Mouse (Mus musculus) ovary, postnatal 10 days (tissue): Measurements from ENCODE around the gene Hmgcl.
A peak's percentile ranks its signal among the peaks of the same experiment; 100 is the strongest.
"Not testable (repeated sequence)": the region's sequence is repeated elsewhere in the genome, so short reads cannot be mapped to it uniquely, and the experiment has no call there.

Experiments
- DNase-seq: peaks from one replicate; pipeline ENCODE4 v3.0.0; 2022; ENCODE audit warnings: low spot score

The Hmgcl gene

DNA sequence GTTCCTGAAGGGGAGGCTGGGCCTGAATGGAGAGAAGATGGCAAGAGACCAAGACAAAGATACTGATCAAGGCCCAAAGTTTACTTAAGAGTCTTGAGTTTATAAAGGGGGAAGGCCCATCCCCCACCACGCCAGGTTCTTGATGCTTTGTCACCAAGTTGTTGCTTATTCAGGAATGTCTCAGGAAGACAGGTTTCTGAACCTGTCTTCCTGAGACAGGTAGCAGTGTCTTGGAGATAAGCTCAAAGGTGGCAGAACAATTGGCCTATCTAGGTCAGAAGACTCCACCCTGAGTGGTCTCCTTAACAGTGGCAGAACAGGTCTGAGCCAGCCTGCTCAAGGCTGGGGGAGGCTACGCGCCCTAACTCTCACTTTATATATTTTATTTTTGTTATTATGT, 19.4 kb upstream of the Hmgcl start:
- no peak for DNase-seq

DNA sequence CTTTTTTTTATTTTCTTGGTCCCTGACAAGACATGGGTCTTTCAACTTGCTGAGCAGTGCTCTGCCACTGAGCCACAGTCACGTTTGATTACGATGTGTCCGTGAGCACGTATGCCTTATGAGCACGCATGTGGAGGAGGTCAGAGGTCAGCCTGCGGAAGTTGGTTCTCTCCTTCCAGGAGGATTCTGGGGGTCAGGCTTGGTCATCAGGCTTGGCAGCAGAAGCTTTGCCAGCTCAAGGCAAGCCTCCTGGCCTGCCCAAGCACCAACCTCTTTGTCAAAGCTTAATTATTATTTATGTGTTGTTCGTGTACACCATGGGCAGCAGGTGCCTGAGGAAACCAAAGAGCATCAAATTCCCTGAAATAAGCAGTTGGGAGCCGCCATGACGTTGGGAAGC, 17.9 kb upstream of the Hmgcl start:
- no peak for DNase-seq

DNA sequence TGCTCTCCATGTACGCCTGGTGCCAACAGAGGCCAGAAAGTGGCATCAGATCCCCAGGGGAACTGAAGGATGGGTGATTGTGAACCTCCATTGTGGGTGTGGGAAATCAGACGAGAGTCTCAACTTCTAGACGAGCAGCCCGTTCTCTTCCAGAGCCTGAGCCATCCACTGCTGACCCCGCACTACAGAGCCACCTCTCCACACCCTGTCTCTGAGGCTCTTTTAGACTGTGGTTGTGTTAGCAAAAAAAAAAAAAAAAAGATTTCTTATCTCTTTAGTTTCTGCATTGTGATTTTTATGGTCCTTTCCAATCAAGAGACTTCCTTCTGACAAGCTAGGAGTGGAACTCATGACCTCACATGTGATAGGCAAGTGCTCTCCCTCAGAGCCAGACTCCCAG, 16.8 kb upstream of the Hmgcl start:
- no peak for DNase-seq

DNA sequence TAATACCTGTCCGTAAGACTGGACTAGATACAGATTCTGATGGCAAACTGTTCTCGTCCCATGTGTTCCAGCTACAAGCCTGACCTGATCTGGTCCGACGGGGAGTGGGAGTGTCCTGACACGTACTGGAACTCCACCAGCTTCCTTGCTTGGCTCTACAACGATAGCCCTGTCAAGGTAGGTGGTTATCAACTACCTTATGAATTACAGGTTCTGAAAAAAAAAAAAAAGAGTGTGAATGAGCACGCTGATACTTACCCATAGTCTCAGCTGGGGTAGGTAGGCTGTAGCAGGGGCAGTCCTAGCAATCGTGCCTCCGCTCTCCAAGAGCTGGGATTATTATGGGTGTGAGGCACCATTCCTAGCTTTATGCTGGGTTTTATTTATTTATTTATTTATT, 16.4 kb upstream of the Hmgcl start:
- DNase-seq, result no peak

DNA sequence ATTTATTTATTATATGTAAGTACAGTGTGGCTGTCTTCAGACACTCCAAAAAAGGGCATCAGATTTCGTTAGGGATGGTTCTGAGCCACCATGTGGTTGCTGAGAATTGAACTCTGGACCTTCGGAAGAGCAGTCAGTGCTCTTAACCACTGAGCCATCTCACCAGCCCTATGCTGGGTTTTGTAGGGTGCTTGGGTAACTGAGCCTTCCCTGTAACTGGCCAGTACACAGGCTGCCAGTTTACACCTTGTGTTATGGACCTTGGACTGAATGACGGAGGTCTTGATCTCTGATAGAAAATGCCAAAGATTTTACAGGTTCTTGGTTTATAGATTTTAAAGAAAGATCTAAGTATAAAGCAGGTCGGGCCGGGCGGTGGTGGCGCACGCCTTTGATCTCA, 16.0 kb upstream of the Hmgcl start:
- no peak for DNase-seq

DNA sequence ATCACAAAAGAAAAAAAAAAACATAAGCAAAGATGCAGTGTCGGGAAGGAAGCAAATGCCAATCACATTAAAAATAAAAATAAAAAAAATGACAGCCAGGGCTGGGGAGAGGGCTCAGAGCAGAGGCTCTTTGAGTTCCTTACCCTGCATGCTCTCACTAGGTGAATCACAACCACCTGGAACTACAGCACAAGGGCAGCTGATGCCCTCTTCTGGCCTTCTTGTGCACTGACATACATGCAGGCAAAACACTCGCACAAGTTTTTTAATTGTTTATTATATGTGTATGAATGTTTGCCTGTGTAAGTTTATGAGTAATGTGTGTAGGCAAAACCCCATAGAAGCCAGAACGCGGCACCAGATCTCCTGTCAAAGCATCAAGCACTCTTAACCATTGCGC, 14.4 kb upstream of the Hmgcl start:
- DNase-seq, result no peak

DNA sequence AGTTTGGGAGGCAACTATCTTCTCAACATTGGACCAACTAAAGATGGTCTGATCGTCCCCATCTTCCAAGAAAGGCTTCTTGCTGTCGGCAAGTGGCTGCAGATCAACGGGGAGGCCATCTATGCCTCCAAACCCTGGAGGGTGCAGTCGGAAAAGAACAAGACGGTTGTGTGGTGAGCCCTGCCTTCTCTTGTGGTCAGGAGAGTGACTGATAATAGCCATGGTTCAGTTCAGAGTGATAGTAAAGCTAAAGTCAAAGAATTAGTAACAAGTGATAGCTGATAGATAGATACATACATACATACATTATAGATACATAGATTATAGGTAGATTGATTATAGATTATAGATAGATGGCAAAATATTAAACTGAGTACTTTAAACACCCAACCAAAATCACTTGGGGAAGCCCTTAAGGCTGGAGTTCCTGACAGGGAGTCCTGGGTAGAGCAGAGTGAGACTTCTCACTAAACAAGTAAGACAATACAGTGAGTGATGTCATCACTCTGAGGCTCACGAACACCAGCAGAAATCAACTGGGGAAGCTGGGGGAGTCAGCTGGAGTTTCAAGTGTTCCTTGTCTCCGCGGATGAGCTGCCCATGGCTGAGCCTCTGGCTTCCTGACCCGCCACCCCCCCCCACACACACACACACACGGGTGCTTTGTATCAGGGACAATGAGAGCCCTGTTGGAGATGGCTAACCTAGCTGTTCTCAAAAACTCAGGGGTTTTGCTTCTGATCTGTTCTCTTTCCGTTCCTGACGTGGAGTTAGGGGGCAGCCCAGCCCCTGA, 11.3 kb upstream of the Hmgcl start:
- no peak for DNase-seq

DNA sequence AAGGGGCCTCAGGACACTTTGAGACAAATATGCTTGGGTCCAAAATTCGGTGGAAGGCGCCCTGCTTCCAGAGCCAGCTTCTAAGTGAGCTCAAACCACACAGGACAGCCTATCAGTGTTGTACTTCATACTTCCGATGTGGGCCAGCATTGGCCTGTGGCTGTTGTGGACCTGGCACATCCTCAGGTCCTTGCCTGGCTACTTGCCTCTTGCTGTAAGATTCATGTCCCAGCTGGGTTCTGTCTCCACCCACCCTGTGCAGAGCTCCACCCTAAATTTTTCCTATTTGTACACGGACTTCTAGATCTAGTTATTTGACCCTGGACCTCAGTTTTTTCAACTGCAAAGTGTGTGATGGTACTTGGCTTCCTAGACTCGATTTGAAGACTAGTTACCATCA, 10.7 kb upstream of the Hmgcl start:
- no peak for DNase-seq

DNA sequence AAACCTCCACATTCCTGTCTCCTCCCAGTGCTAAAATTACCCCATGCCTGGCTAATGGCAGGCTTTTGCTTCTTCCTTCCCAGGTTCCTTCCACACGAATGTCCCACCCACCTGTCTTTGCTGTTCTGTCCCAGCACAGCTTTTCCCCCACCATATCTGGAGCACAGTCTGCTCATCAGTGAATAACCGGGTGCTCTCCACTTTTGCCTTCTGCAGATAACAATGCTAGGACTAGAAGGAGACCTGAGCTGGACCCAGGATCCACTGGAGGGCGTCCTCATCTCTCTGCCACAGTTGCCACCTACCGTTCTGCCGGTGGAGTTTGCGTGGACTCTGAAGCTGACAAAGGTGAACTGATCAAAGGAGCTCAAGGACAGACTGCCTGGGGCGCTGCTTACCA, 7.4 kb upstream of the Hmgcl start:
- no peak for DNase-seq

DNA sequence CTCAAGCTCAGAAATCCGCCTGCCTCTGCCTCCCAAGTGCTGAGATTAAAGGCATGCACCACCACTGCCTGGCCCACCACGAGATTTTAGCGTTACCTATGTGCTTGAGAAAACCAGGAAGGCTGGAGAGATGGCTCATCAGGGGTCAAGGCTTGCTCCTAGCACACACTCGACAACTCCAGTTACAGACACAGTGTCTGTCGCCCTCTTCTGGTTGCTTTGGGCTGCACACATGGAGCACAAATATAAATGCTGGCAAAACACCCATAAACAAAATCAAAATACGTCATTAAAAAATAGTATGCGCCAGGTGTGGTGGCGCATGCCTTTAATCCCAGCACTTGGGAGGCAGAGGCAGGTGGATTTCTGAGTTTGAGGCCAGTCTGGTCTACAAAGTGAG, 5.2 kb upstream of the Hmgcl start:
- not testable (repeated sequence) for DNase-seq

DNA sequence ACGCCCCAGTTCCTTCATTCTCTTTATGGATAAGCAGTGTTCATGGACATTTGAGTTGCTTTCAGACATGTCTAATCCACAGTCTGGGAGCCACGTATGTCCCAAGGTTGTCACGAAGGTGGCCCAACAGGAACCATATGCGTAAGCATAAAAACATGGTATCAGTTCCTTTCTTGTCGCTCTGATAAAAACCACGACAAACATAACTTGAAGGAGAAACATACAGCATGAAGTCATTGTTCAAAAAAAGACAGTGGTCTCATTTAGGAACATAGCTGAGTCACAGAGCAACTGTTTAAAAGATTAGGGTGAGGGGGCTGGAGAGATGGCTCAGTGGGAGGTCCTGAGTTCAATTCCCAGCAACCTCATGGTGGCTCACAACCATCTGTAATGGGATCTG, 4.1 kb upstream of the Hmgcl start:
- DNase-seq, result no peak

DNA sequence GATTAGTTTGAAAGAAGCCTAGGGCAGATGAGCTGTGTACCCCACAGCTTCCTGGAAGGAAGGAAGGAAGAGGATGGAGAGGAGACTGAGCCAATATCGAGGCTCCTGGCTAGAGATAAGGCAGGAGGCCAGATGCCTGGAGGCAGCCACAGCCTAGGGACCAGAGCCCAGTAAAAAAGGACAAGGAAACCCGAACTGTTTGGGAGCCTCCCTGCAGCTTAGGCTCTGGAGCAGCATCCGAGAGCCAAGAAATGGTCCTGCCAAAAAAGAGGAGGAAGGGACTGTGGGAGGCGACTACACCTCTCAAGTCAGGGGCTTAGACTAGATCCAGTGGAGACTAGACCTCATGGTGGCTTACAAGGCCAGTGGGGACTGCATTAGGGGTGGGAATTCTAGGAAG, 2.9 kb upstream of the Hmgcl start:
- DNase-seq, result no peak

DNA sequence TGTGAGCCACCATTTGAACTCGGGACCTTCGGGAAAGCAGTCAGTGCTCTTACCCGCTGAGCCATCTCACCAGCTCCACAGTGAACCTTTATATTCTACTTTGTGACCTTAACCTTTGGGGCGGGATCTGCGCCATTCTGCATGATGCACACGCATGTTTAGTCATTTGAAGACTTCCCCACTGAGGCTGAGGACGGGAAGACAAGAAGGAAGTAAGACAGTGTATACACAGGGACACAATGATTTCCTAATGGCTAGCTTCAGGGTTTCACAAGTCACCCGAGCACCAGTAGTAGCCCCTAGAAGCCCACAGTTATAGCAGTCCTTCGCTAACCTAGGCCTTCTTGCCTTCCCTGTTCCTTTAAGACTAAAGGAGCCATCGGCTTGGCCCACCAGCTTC, 542 bp upstream of the Hmgcl start:
- no peak for DNase-seq

DNA sequence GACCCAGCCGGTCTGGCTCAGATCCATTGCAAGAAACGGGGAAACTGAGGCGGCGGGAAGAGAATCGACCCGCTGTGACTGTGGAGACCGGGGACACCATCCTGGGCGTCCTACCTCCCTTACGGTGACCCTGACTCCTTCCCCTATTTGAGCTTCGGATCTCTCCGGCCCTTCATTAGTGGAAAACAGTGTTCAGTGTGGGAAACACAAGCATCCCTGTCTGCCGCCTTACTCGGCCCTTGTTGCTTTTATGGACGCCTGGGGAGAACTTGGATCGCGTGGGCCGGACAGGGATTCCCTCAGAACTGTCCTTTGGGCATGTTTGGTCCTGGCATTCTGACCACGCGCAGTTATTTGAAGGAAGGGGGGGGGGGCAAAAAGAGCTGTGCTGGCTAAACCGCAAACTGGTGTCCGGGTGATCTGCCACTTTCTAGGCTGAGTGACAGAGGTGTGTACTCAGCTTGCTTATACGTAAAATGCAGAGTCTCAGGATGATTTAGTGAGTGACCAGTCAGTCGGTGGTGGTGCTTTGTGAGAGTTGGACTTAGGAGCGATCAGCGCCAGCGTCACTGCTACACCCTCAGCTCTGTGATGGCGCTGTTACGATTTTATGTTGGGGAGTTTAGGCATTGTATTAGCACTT, 532 bp downstream of the Hmgcl start:
- DNase-seq, result no peak

DNA sequence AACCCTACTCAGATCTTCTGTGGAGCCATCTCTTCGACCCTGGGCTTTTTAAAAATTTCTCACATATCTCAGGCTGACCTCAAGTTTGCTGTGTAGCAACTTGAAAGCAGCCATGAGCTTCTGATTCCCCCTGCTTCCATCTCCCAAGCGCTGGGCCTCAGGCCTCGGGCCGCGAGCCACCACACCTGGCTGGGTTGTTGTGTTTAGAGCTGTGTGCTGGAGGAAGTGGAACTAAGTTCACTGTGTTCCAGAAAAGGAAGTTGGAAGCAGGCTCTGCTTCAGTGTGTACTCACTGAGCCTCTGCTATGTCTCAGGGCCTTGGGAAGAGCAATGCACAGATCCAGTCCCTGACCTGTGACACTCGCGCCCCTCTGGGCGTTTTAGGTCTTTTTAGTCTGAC, 1.9 kb downstream of the Hmgcl start:
- DNase-seq, result no peak

DNA sequence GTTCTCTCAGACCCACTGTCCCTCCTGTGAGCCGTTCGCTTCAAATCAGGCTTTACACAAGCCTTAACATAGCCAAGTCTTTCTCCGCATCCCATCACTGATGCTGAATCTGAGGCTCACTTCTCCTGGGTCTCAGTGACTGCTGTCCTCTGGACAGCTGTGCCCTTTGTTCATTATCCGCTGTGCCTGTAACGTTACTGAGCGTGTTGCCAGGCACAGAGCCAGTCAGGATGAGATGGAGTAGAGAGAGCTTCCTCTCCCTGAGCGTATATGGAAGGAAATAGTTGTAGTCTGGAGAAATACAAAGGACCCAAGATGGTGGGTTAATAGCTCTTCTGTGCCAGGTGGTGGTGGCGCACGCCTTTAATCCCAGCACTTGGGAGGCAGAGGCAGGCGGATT, 3.2 kb downstream of the Hmgcl start:
- no peak for DNase-seq

DNA sequence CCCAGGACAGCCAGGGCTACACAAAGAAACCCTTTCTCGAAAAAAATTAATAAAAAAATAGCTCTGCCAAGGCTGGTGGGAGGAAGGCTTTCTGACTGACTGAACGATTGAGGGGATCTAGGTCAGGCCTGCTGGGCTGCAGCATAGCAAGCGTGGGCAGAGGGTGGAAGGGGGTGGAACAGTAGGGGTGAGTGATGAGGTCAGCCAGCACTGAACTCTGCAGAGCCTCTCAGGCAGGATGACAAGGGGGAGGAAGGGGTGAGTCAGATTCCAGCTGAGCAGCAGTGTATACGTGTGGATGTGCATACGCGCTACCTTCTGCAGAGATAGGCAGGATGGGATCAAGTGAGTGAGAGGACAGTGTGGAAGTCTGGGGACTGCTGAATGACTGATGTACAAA, 3.7 kb downstream of the Hmgcl start:
- DNase-seq, result no peak

DNA sequence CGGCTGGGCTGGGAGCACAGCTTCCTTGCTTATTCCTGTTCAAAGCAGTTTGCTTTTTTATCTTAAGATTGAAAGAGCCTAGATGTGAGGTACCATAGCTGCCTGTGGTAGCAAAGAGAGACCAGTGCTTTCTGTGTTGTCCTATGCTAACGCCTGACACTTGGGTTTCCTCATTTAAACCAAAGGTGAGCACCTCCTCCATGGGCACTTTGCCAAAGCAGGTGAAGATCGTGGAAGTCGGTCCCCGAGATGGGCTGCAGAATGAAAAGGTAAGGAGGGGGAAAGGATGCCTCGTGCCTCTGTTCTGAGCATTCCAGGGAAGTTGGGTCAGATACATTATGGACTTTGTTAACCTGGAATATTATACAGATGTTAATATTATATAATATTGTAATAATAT, 4.1 kb downstream of the Hmgcl start:
- DNase-seq, result no peak

DNA sequence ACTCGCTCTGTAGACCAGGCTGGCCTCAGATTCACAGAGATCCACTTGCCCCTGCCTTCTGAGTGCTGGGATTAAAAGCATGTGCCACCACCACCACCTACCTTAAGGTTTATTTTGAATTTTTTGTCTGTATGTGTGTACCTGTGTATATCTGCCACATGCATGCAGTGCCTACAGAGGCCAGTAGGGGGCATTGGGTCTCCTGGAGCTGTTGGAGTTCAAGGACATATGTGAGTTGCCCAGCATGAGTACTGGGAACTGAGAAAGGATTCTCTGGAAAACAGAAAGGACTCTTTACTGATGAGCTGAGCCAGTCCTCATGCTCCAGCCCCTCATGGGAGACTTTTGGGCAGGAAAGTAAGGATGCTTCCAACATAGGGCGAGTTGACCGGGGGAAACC, 5.3 kb downstream of the Hmgcl start:
- DNase-seq, result no peak

DNA sequence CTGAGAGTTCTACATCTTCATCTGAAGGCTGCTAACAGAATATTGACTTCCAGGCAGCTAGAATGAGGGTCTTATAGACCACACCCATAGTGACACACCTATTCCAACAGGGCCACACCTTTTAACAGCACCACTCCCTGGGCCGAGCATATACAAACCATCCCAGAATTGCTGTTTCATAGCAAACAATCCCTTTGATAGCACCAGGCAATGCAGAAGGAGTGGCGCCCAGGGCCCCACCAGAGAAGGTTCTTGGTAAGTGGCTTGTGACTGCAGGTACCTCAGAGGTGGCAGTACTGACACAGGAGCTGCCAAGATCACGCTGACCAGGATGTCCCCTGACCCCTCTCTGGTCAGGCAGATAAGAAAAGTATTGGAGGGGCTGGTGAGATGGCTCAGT, 6.9 kb downstream of the Hmgcl start:
- no peak for DNase-seq

DNA sequence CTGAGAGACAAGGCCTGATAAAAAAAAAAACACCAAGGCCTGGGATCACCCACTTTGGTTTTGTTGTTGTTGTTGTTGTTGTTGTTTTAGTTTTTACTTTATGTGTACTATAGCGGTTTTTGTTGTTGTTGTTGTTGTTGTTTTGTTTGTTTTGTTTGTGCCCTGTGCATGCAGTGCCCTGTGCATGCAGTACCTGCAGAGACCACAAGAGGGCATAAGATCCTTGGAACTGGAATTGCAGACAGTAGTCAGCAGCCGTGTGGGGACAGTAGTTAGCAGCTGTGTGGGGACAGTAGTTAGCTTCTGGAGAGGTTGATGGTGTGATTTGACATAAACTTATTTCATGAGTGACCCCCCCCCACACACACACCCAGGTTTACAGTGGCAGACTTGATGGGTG, 8.0 kb downstream of the Hmgcl start:
- peak; percentile 59 for DNase-seq

DNA sequence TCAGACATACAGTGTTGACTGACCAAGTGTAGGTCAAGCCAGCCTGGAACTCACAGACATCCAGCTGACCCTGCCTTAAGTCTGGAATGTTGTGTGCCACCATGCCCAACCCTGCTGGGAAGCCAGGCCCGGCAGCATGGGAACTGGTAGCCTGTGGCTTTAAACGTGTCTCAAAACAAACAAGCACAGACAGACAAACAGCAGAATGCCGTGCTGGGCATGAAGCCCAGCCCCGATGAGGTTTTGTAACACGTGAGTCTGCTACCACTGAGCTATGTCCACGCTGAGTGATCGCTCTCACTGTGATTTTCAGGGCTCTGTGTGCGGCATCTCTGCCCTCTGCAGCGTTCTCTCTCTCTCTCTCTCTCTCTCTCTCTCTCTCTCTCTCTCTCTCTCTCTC, 9.6 kb downstream of the Hmgcl start:
- no peak for DNase-seq

DNA sequence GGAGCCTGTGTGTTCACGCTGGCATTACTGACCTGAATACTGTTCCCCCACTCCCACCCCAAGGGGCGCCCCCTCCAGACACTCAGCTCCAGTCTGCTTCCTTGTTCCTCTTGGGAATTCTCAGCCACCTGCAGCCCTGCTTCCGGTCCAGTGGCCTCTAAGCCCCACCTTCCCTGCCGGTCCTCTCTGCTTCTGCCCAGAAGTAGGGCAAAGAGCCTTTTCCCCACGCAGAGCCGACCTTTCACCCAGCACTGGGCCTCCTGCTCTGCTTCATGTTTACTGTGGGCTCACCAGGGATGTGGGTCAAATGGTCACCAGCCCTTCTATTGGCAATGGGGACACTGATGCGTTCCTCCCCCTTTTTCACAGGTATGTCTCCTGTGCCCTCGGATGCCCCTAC, 12.1 kb downstream of the Hmgcl start:
- DNase-seq, result no peak

DNA sequence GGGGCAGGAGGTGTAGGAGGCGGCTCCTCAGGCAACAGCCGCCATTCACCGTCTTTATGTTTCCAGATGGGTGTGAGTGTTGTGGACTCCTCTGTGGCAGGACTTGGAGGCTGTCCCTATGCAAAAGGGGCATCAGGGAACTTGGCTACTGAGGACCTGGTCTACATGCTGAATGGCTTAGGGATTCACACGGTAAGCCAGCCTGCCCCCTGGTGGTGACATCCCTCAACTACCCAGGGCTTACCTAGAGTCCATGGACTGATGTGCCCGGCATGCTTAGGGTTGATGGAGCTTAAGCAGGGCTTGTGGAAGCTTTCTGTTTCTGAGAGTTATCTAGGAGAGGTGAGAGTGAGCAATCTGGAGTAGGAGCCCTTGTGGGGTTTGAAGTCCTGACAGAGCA, 14.5 kb downstream of the Hmgcl start:
- peak; percentile 56 for DNase-seq
